Mouse (Mus musculus): ENCODE results near the gene Fras1. TPM values are rescaled to one million over a fixed set of nuclear protein-coding genes. Genes with fewer than 3 reads are reported as not detected.

Gene Fras1
- total and polyA plus RNA-seq, 3 experiments = 2.1 to 5.8 (median 5.4) TPM

DNA sequence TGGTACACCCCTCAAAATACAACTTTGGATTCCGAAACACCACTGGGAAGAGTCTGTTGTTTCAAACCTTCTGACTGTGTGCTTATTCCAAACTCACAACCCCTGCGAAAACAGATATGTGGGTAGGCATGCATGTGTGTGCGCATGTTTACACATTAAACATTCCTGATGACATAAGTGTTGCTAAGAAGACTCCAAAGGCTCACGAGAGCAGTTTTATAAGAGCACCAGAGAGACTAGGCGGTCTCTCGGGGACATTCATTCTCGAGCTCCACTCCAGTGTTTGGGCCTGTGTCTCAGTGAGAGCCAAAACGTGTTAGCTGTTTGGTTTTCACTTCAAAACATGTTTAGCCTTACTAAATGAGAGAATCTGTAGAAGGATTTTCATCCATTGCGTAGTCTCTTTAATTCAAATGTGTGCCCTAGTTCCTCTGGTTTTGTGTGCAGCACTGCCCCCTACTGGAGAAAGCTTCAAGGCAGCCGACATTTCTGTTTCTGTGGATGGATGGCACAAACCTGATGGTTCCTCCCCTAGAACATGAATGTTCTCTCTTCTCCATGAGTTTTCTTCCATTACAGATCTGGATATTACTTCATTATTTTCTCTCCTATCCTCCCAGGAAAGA lies 395.2 kb downstream of the Fras1 start (continued):
- TF ChIP-seq MXI1 (IDR thresholded peaks at IDR 0.05; ENCODE audit: low read depth, low read length) = no peak
- no peak for TF ChIP-seq MYC (IDR thresholded peaks at IDR 0.05; ENCODE audit: low read depth, low read length)
- TF ChIP-seq ETS1 (conservative IDR thresholded peaks at IDR 0.05; ENCODE audit: low read depth, low read length) = no peak
- TF ChIP-seq BHLHE40 (IDR thresholded peaks at IDR 0.05; ENCODE audit: low read depth, low read length) = no peak
- TF ChIP-seq USF1 (IDR thresholded peaks at IDR 0.05; ENCODE audit: low read depth, low read length) = no peak
- no peak for TF ChIP-seq RCOR1 (conservative IDR thresholded peaks at IDR 0.05; ENCODE audit: low read depth, low read length)

DNA sequence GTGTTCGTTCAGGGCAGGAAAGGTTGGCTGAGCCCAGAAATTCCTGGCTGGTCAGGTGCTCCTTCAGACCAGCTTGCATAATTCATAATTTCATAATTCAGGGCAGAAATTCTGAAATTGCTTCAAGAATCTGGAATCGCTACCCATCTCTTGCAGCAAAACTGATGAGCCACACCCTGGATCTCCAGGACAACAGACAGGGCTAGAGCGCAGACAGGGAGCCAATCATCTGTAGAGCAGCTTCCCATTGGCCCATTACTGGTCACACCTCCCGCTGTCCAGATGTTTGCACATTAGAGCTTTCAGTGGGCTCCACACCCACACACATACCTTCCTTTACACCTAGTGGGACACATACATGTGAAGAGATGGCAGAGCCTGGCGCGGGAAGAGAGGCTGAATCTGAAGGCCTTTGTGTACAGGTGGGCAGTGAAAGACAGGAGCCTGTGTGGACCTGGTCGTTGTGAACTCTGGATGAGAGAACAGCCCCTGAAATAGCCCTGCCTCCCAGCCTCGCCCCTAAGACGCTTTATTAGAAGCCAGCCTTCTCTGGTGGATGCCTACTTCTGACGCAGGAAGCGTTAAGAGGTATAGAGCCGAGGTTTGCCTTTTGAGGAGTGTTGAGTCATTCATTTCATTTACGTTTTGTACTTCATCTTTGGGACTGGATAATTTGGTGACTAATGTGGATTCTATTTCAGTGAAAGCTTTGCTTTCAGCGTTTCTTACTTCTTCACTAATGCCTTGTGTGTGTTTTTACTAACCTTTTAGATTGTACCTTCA lies 409.9 kb downstream of the Fras1 start:
- in situ Hi-C loops (cut with MboI; ENCODE audit: low pct_ligation_motif_present, low pct_unique_long_range_greater_than_20kb, low sequenced_read_pairs) = no loop called here
- dilution Hi-C loops (cut with MboI; ENCODE audit: extremely low pct_ligation_motif_present, extremely low pct_unique_long_range_greater_than_20kb, low sequenced_read_pairs) = no loop called here
- TF ChIP-seq NELFE (IDR thresholded peaks at IDR 0.05; ENCODE audit: low read depth, low read length) = no peak
- no peak for TF ChIP-seq PAX5 (IDR thresholded peaks at IDR 0.05; ENCODE audit: low read length)
- TF ChIP-seq GABPA (IDR thresholded peaks at IDR 0.05; ENCODE audit: insufficient replicate concordance, low read depth, low read length) = no peak
- TF ChIP-seq HCFC1 (IDR thresholded peaks at IDR 0.05; ENCODE audit: low read depth, low read length) = no peak
- DNase-seq (ENCODE audit: extremely low read depth) = no peak
- Histone ChIP-seq H3K27me3 (replicated peaks) (no peaks in the 10 kb centered on the region), H3K79me2 (replicated peaks; ENCODE audit: control insufficient read depth, extremely low read depth, insufficient read depth, poor library complexity, severe bottlenecking) (no peaks in the 10 kb centered on the region), H3K4me3 (replicated peaks in 1 of 3; ENCODE audit: low read depth in 2 of 3, low read length in 2 of 3, poor library complexity in 1 of 3) (no peak overlapping the region), H3K27ac (ENCODE audit: insufficient read depth, low read depth) (no peak overlapping the region), H3K9ac (ENCODE audit: insufficient read depth, low read depth) (no peak overlapping the region), H3K36me3 (replicated peaks in 1 of 2; ENCODE audit: control insufficient read depth in 1 of 2, insufficient read depth in 1 of 2, low read length in 1 of 2) (peaks cover 0 to 14% of the 10 kb centered on the region in 2 experiments), H3K4me2 (ENCODE audit: insufficient read depth, low read depth, poor library complexity, severe bottlenecking) (no peak overlapping the region), H3K4me1 (ENCODE audit: control insufficient read depth in 1 of 2, insufficient read depth in 2 of 2) (0 out of 4 replicates have a peak, but pooled peaks cover 0 to 2% of the 10 kb centered on the region in 2 experiments), H3K9me3 (replicated peaks; ENCODE audit: low read length) (no peaks in the 10 kb centered on the region)

DNA sequence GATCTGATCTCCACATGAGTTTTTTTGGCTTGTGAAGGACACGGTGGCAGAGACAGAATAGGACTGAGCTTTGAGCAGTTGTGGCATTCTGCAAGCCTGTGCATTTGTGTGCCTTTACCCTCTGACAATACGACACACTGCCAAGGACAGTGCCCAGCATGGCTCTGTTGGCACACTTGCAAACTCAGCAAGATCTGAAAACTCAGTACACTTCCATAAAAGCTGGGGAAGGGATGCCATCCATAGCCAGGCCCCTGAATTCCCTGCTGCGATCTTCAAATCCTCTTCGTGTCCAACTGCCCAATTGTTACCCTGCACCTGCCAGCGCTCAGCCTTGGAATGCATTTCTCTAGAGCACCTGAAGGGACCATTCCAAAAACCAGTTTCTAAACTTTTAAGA lies 411.3 kb downstream of the Fras1 start:
- TF ChIP-seq MAX (IDR thresholded peaks at IDR 0.05; ENCODE audit: low read length) = no peak
- no peak for TF ChIP-seq SMC3 (IDR thresholded peaks at IDR 0.05; ENCODE audit: low read depth, low read length)
- TF ChIP-seq HCFC1 (IDR thresholded peaks at IDR 0.05; ENCODE audit: low read depth, low read length) = no peak
- TF ChIP-seq GABPA (IDR thresholded peaks at IDR 0.05; ENCODE audit: insufficient replicate concordance, low read depth, low read length) = no peak
- TF ChIP-seq POLR2A (IDR thresholded peaks at IDR 0.05; ENCODE audit: low read depth, low read length) = no peak
- TF ChIP-seq EP300 (IDR thresholded peaks at IDR 0.05; ENCODE audit: low read length) = no peak
- TF ChIP-seq IRF4 (IDR thresholded peaks at IDR 0.05; ENCODE audit: low read depth, low read length) = no peak
- no peak for TF ChIP-seq CTCF (conservative IDR thresholded peaks at IDR 0.05 in 1 of 2, IDR thresholded peaks at IDR 0.05 in 1 of 2; ENCODE audit: low read depth in 2 of 2, low read length in 2 of 2)
- no peak for TF ChIP-seq CHD2 (IDR thresholded peaks at IDR 0.05; ENCODE audit: low read length)
- TF ChIP-seq MXI1 (IDR thresholded peaks at IDR 0.05; ENCODE audit: low read depth, low read length) = no peak
- TF ChIP-seq CHD1 (IDR thresholded peaks at IDR 0.05; ENCODE audit: low read depth, low read length) = no peak
- TF ChIP-seq RAD21 (IDR thresholded peaks at IDR 0.05; ENCODE audit: low read depth, low read length) = no peak
- no peak for TF ChIP-seq UBTF (IDR thresholded peaks at IDR 0.05; ENCODE audit: low read depth, low read length)
- TF ChIP-seq KAT2A (IDR thresholded peaks at IDR 0.05; ENCODE audit: insufficient replicate concordance, low read length) = no peak
- no peak for TF ChIP-seq MAFK (IDR thresholded peaks at IDR 0.05; ENCODE audit: insufficient replicate concordance, low read length)
- TF ChIP-seq POLR2AphosphoS2 (IDR thresholded peaks at IDR 0.05; ENCODE audit: low read depth, low read length) = no peak
- Histone ChIP-seq H3K27ac (ENCODE audit: insufficient read depth, low read depth) (no peak overlapping the region), H3K79me2 (replicated peaks; ENCODE audit: control insufficient read depth, extremely low read depth, insufficient read depth, poor library complexity, severe bottlenecking) (no peaks in the 10 kb centered on the region), H3K9ac (ENCODE audit: insufficient read depth, low read depth) (no peak overlapping the region), H3K9me3 (replicated peaks; ENCODE audit: low read length) (no peaks in the 10 kb centered on the region), H3K36me3 (replicated peaks in 1 of 2; ENCODE audit: control insufficient read depth in 1 of 2, insufficient read depth in 1 of 2, low read length in 1 of 2) (peaks cover 0 to 10% of the 10 kb centered on the region in 2 experiments), H3K4me2 (ENCODE audit: insufficient read depth, low read depth, poor library complexity, severe bottlenecking) (no peak overlapping the region), H3K27me3 (replicated peaks) (no peaks in the 10 kb centered on the region), H3K4me3 (replicated peaks in 1 of 3; ENCODE audit: low read depth in 2 of 3, low read length in 2 of 3, poor library complexity in 1 of 3) (no peak overlapping the region), H3K4me1 (ENCODE audit: control insufficient read depth in 1 of 2, insufficient read depth in 2 of 2) (0 out of 4 replicates have a peak, but pooled peaks cover 0 to 2% of the 10 kb centered on the region in 2 experiments)
- DNase-seq (ENCODE audit: extremely low read depth) = no peak
- dilution Hi-C loops (cut with MboI; ENCODE audit: extremely low pct_ligation_motif_present, extremely low pct_unique_long_range_greater_than_20kb, low sequenced_read_pairs) = no loop called here
- in situ Hi-C loops (cut with MboI; ENCODE audit: low pct_ligation_motif_present, low pct_unique_long_range_greater_than_20kb, low sequenced_read_pairs) = no loop called here
